Mouse (Mus musculus): ENCODE results near the gene Gins2.

Gene Gins2

GRCm38 (mm10) chr8:120588908-120589771, at the start of gene Gins2:
TSS of gene Gins2 (minus strand) at chr8:120589304.
- peak; percentile 99 for DNase-seq (ENCODE audit: low spot score)

GRCm38 (mm10) chr8:120634329-120634839, 45.3 kb upstream of the Gins2 start:
- DNase-seq (ENCODE audit: low spot score) = peak; percentile 45

- DNase-seq (ENCODE audit: low spot score) = peak; percentile 41
Measured at GRCm38 (mm10) chr8:120633665-120634271, 44.7 kb upstream of the Gins2 start.

- peak; percentile 31 for DNase-seq (ENCODE audit: low spot score)
Measured at GRCm38 (mm10) chr8:120632969-120633664, 44.0 kb upstream of the Gins2 start.

GRCm38 (mm10) chr8:120631441-120632375, 42.6 kb upstream of the Gins2 start:
- no peak for DNase-seq (ENCODE audit: low spot score)

GRCm38 (mm10) chr8:120630848-120631247, 41.7 kb upstream of the Gins2 start:
- no peak for DNase-seq (ENCODE audit: low spot score)

- no peak for DNase-seq (ENCODE audit: low spot score)
Measured at GRCm38 (mm10) chr8:120630031-120630430, 40.9 kb upstream of the Gins2 start.

GRCm38 (mm10) chr8:120627298-120627697, 38.2 kb upstream of the Gins2 start:
- no peak for DNase-seq (ENCODE audit: low spot score)

- peak; percentile 48 for DNase-seq (ENCODE audit: low spot score)
Measured at GRCm38 (mm10) chr8:120626461-120626860, 37.4 kb upstream of the Gins2 start.

- no peak for DNase-seq (ENCODE audit: low spot score)
Measured at GRCm38 (mm10) chr8:120623608-120624007, 34.5 kb upstream of the Gins2 start.

- peak; percentile 32 for DNase-seq (ENCODE audit: low spot score)
Measured at GRCm38 (mm10) chr8:120622161-120622560, 33.1 kb upstream of the Gins2 start.

- DNase-seq (ENCODE audit: low spot score) = no peak
Measured at GRCm38 (mm10) chr8:120620441-120620840, 31.3 kb upstream of the Gins2 start.

- DNase-seq (ENCODE audit: low spot score) = no peak
Measured at GRCm38 (mm10) chr8:120619235-120620180, 30.4 kb upstream of the Gins2 start.

GRCm38 (mm10) chr8:120618110-120618509, 29.0 kb upstream of the Gins2 start:
- peak; percentile 86 for DNase-seq (ENCODE audit: low spot score)

GRCm38 (mm10) chr8:120616663-120617626, 27.8 kb upstream of the Gins2 start:
- DNase-seq (ENCODE audit: low spot score) = peak; percentile 50

- no peak for DNase-seq (ENCODE audit: low spot score)
Measured at GRCm38 (mm10) chr8:120614491-120614890, 25.4 kb upstream of the Gins2 start.

- DNase-seq (ENCODE audit: low spot score) = no peak
Measured at GRCm38 (mm10) chr8:120610824-120611223, 21.7 kb upstream of the Gins2 start.

- DNase-seq (ENCODE audit: low spot score) = peak; percentile 83
Measured at GRCm38 (mm10) chr8:120607885-120608284, 18.8 kb upstream of the Gins2 start.

GRCm38 (mm10) chr8:120607460-120607859, 18.4 kb upstream of the Gins2 start:
- no peak for DNase-seq (ENCODE audit: low spot score)
